Mouse (Mus musculus) forebrain, postnatal 0 days (tissue): ENCODE data around the gene Dgat2l6. TPM values are rescaled to one million over a fixed set of nuclear protein-coding genes. Genes with fewer than 3 reads are reported as not detected.

Experiments used
- ATAC-seq: fragments of 200-750 bp; cut with Nextera tagmentation; 2 replicates; pipeline ENCODE4 v1.8.0; 2017; ENCODE audit warnings: mild to moderate bottlenecking, moderate library complexity
- DNase-seq: peaks from one replicate; pipeline ENCODE4 v3.0.0-alpha.2; 2015
- H3K27ac ChIP-seq: fragments of 300-500 bp; sonication (generic); 2 replicates; pipeline ENCODE4 v1.5.1; 2014; ENCODE audit warnings: low read depth, mild to moderate bottlenecking, antibody characterized with exemption, low read length, moderate library complexity, mixed read lengths
- H3K27me3 ChIP-seq: fragments of 300-500 bp; sonication (generic); 2 replicates; pipeline ENCODE4 v1.6.1; 2014; ENCODE audit warnings: mild to moderate bottlenecking, low read length, mixed read lengths; ENCODE audit not compliant: insufficient read depth
- H3K36me3 ChIP-seq: fragments of 300-500 bp; sonication (generic); 2 replicates; pipeline ENCODE4 v1.6.1; 2014; ENCODE audit warnings: mild to moderate bottlenecking, moderate library complexity; ENCODE audit not compliant: insufficient read depth
- H3K4me1 ChIP-seq: fragments of 300-500 bp; sonication (generic); 2 replicates; pipeline ENCODE4 v1.6.1; 2014; ENCODE audit warnings: antibody characterized with exemption; ENCODE audit not compliant: insufficient read depth
- H3K4me2 ChIP-seq: fragments of 300-500 bp; sonication (generic); 2 replicates; pipeline ENCODE4 v1.6.1; 2014; ENCODE audit warnings: low read depth, mild to moderate bottlenecking, moderate library complexity
- H3K4me3 ChIP-seq: fragments of 300-500 bp; sonication (generic); 2 replicates; pipeline ENCODE4 v1.5.1; 2014; ENCODE audit warnings: low read depth, low read length, mixed read lengths
- H3K9ac ChIP-seq: fragments of 300-500 bp; sonication (generic); 2 replicates; pipeline ENCODE4 v1.6.1; 2014; ENCODE audit warnings: mild to moderate bottlenecking
- H3K9me3 ChIP-seq: fragments of 300-500 bp; sonication (generic); 2 replicates; pipeline ENCODE4 v1.6.1; 2016; ENCODE audit warnings: low read length
- CTCF ChIP-seq: sonication (generic); IDR thresholded peaks from 2 replicates; pipeline ENCODE4 v1.5.1; 2016; ENCODE audit warnings: antibody characterized with exemption, control low read depth, low read depth
- WGBS: fragments of 180-500 bp; shearing (Covaris S2); extraction: QIAGEN DNeasy Blood & Tissue Kit; methylation state at CpG from one replicate; pipeline ENCODE4 v1.1.7; 2014; 5-methylcytosine and 5-hydroxymethylcytosine counted together
- polyA plus RNA-seq: library from polyadenylated mRNA; unstranded; fragments of >200 nt; fragmentation: Nextera tagmentation; extraction: Ambion mirVana; gene quantifications from 2 replicates; pipeline ENCODE4 v1.2.1, GENCODE M21; 2015
- total RNA-seq: library from RNA; depleted of rRNA; stranded (reverse); fragments of >200 nt; gene quantifications from 2 replicates; pipeline ENCODE4 v1.2.3, GENCODE M21; 2014; rRNA removed

Dgat2l6 gene
- total and polyA plus RNA-seq, 2 experiments from 2014 or later = not detected

DNA sequence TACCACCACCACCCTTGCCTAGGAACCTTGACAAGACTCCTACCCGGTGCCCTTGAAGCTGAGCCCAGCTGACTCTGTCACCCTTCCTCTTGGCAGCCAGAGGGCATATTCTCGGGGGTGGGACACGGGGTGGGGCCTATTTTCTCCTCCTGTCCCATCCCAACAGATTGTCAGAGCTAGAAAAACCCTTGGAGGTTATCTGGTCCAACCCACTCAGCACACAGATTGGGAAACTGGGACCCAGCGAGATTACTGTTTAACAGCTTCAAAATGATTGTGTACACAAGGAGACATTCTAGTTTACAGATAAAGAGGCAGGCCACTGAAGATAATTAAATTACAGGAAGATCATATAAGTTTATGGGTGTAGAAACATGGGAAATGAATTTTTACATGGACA is 70.2 kb downstream of the Dgat2l6 start, which contains the start of gene P2ry4:
P2ry4 (minus strand) TSS at position 79 of the 400 bp plus-strand sequence.
- Histone ChIP-seq H3K9ac (no peak within 1 kb of the TSS), H3K27ac (no peak within 1 kb of the TSS), H3K4me1 (no peaks in the 10 kb centered on the region), H3K4me2 (no peak within 1 kb of the TSS), H3K9me3 (no peaks in the 10 kb centered on the region), H3K36me3 (no peaks in the 10 kb centered on the region), H3K4me3 (no peak within 1 kb of the TSS), H3K27me3 (no peaks in the 10 kb centered on the region)
- 68% methylated on average over 4 of the region's 4 CpGs for WGBS
- TF ChIP-seq CTCF = no peak
- DNase-seq = no peak
- no peak for ATAC-seq

Other genes with a start within 250 kb of the Dgat2l6 start
- gene Otud6a, start 95.8 kb upstream of the Dgat2l6 start, total RNA-seq = not detected in 2 replicates
- not detected in 2 replicates for gene Otud6a, start 95.8 kb upstream of the Dgat2l6 start, polyA plus RNA-seq
- gene Awat2, start 82.1 kb upstream of the Dgat2l6 start, total RNA-seq = 0.46 TPM in 1 of 2 replicates, not detected in the other
- gene Awat2, start 82.1 kb upstream of the Dgat2l6 start, polyA plus RNA-seq = 0.06 and 0.16 TPM in 2 replicates
- 44.9 and 55.2 TPM in 2 replicates for gene Igbp1, start 30.5 kb upstream of the Dgat2l6 start, total RNA-seq
- 26.4 and 29.3 TPM in 2 replicates for gene Igbp1, start 30.5 kb upstream of the Dgat2l6 start, polyA plus RNA-seq
- gene Awat1, start 47.4 kb downstream of the Dgat2l6 start, total RNA-seq = not detected in 2 replicates
- gene Awat1, start 47.4 kb downstream of the Dgat2l6 start, polyA plus RNA-seq = not detected in 2 replicates
- gene P2ry4, start 70.0 kb downstream of the Dgat2l6 start, total RNA-seq = not detected in 2 replicates
- gene P2ry4, start 70.0 kb downstream of the Dgat2l6 start, polyA plus RNA-seq = not detected in 2 replicates
- not detected in 2 replicates for gene Arr3, start 80.7 kb downstream of the Dgat2l6 start, total RNA-seq
- gene Arr3, start 80.7 kb downstream of the Dgat2l6 start, polyA plus RNA-seq = 0.23 TPM in 1 of 2 replicates, not detected in the other
- gene Kif4, start 100.9 kb downstream of the Dgat2l6 start, total RNA-seq = 6.4 and 6.7 TPM in 2 replicates
- 3.1 and 3.8 TPM in 2 replicates for gene Kif4, start 100.9 kb downstream of the Dgat2l6 start, polyA plus RNA-seq
- gene Pdzd11, start 101.7 kb downstream of the Dgat2l6 start, total RNA-seq = 39.2 and 41.2 TPM in 2 replicates
- 80.8 and 83.8 TPM in 2 replicates for gene Pdzd11, start 101.7 kb downstream of the Dgat2l6 start, polyA plus RNA-seq
- gene Gdpd2, start 205.0 kb downstream of the Dgat2l6 start, total RNA-seq = 14.2 and 23.0 TPM in 2 replicates
- 10.5 and 21.8 TPM in 2 replicates for gene Gdpd2, start 205.0 kb downstream of the Dgat2l6 start, polyA plus RNA-seq
- 39.0 and 42.1 TPM in 2 replicates for gene Dlg3, start 242.9 kb downstream of the Dgat2l6 start, total RNA-seq
- 2.3 and 2.6 TPM in 2 replicates for gene Dlg3, start 242.9 kb downstream of the Dgat2l6 start, polyA plus RNA-seq